Mouse (Mus musculus) myocyte (in vitro differentiated cells): Measurements from ENCODE around the gene Ube2cbp.

Experiments used
- CEBPB ChIP-seq: IDR thresholded peaks from 2 replicates; pipeline ENCODE4 v1.6.1; 2011; ENCODE audit warnings: mild to moderate bottlenecking, moderate library complexity; ENCODE audit not compliant: poor library complexity, insufficient read depth, severe bottlenecking
- E2F4 ChIP-seq: IDR thresholded peaks from one replicate; pipeline ENCODE4 v1.6.1; 2011; ENCODE audit warnings: mild to moderate bottlenecking, control low read depth, moderate library complexity; ENCODE audit not compliant: insufficient read depth
- MYOD1 ChIP-seq, 3 experiments: IDR thresholded peaks; one replicate each; pipeline ENCODE4 v1.6.1; 2011; ENCODE audit warnings: control low read depth in 2 of 3, low read depth in 2 of 3, mild to moderate bottlenecking in 2 of 3, moderate library complexity in 1 of 3; ENCODE audit not compliant: insufficient read length in 2 of 3, control insufficient read depth in 1 of 3
- MYOG ChIP-seq, 3 experiments: IDR thresholded peaks; one replicate each; pipeline ENCODE4 v1.6.1; 2011; ENCODE audit warnings: control low read depth in 2 of 3, low read depth in 2 of 3, mild to moderate bottlenecking in 2 of 3; ENCODE audit not compliant: insufficient read length in 2 of 3, control insufficient read depth in 1 of 3, insufficient read depth in 1 of 3
- POLR2A ChIP-seq: IDR thresholded peaks from one replicate; pipeline ENCODE4 v1.6.1; 2011; ENCODE audit warnings: low read depth, mild to moderate bottlenecking, control low read depth, moderate library complexity; ENCODE audit not compliant: insufficient read length
- POLR2AphosphoS2 ChIP-seq: IDR thresholded peaks from one replicate; pipeline ENCODE4 v1.6.1; 2011; ENCODE audit warnings: low read depth, control low read depth; ENCODE audit not compliant: insufficient read length
- REST ChIP-seq: IDR thresholded peaks from one replicate; pipeline ENCODE4 v1.6.1; 2011; ENCODE audit warnings: mild to moderate bottlenecking, control low read depth, moderate library complexity; ENCODE audit not compliant: insufficient read depth, insufficient read length
- TCF12 ChIP-seq: IDR thresholded peaks from one replicate; pipeline ENCODE4 v1.6.1; 2011; ENCODE audit warnings: mild to moderate bottlenecking, control low read depth; ENCODE audit not compliant: poor library complexity, insufficient read depth, severe bottlenecking
- USF1 ChIP-seq: IDR thresholded peaks from one replicate; pipeline ENCODE4 v1.6.1; 2011; ENCODE audit warnings: low read depth, mild to moderate bottlenecking, control low read depth, moderate library complexity

DNA sequence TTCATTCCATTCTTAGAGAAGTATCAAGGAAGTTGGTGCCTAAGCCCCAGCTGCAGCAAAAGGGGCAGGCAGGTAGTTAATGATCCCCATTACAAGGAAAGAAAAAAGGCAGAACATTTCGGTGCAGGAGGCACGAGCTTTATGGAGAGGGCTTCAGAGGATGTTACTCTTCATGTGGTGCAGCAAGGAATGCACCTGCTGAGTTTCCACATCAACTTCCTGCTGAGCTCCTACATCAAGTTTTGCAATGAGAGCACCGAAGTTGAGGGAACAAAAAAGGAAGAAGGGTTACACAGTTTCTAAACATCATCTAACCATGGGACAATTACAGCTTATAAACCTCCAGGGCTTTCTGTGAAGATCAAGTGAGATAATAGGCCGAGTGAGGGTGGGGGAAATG is 156.1 kb downstream of the Ube2cbp start:
- no peak for TF ChIP-seq USF1
- TF ChIP-seq REST: no peak
- no peak for TF ChIP-seq TCF12
- TF ChIP-seq POLR2A: no peak
- no peak for TF ChIP-seq MYOG (IDR thresholded peaks at IDR 0.05; ENCODE audit: control insufficient read depth in 1 of 3, insufficient read depth in 1 of 3, insufficient read length in 2 of 3, low read depth in 2 of 3)
- TF ChIP-seq E2F4: no peak
- TF ChIP-seq CEBPB: no peak
- no peak for TF ChIP-seq POLR2AphosphoS2
- no peak for TF ChIP-seq MYOD1 (IDR thresholded peaks at IDR 0.05; ENCODE audit: control insufficient read depth in 1 of 3, insufficient read length in 2 of 3, low read depth in 2 of 3)
